Mouse (Mus musculus) intestine, embryonic 16.5 days (tissue): Measurements from ENCODE around the gene Ugt2b34. TPM values are rescaled to one million over a fixed set of nuclear protein-coding genes. Genes with fewer than 3 reads are reported as not detected.
"Not testable (repeated sequence)": the region's sequence is repeated elsewhere in the genome, so short reads cannot be mapped to it uniquely, and the experiment has no call there.

Experiments
- ATAC-seq: fragments of 200-750 bp; cut with Nextera tagmentation; 2 replicates; pipeline ENCODE4 v1.8.0; 2017; ENCODE audit warnings: moderate TSS enrichment, moderate library complexity
- H3K27ac ChIP-seq: fragments of 300-500 bp; sonication (generic); 2 replicates; pipeline ENCODE4 v1.5.1; 2014; ENCODE audit warnings: mild to moderate bottlenecking, low read length
- H3K27me3 ChIP-seq: fragments of 300-500 bp; sonication (generic); replicated peaks from 2 replicates; pipeline ENCODE4 v1.6.1; 2014; ENCODE audit warnings: low read length, control low read depth, mixed read lengths; ENCODE audit not compliant: control insufficient read depth, insufficient read depth
- H3K36me3 ChIP-seq: fragments of 300-500 bp; sonication (generic); 2 replicates; pipeline ENCODE4 v1.6.1; 2014; ENCODE audit warnings: low read length, control low read depth; ENCODE audit not compliant: control insufficient read depth, insufficient read depth
- H3K4me1 ChIP-seq: fragments of 300-500 bp; sonication (generic); 2 replicates; pipeline ENCODE4 v1.6.1; 2014; ENCODE audit warnings: low read length, control low read depth, mixed read lengths; ENCODE audit not compliant: control insufficient read depth, insufficient read depth
- H3K4me2 ChIP-seq: fragments of 300-500 bp; sonication (generic); 2 replicates; pipeline ENCODE4 v1.6.1; 2014; ENCODE audit warnings: low read depth, low read length, control low read depth
- H3K4me3 ChIP-seq: fragments of 300-500 bp; sonication (generic); 2 replicates; pipeline ENCODE4 v1.5.1; 2014; ENCODE audit warnings: mild to moderate bottlenecking, low read length
- H3K9ac ChIP-seq: fragments of 300-500 bp; sonication (generic); 2 replicates; pipeline ENCODE4 v1.6.1; 2014; ENCODE audit warnings: low read depth, low read length
- H3K9me3 ChIP-seq: fragments of 300-500 bp; sonication (generic); 2 replicates; pipeline ENCODE4 v1.6.1; 2016; ENCODE audit warnings: low read length, control low read depth; ENCODE audit not compliant: control insufficient read depth
- WGBS: fragments of 180-500 bp; shearing (Covaris S2); extraction: QIAGEN DNeasy Blood & Tissue Kit; methylation state at CpG from one replicate; pipeline ENCODE4 v1.1.7; 2014; 5-methylcytosine and 5-hydroxymethylcytosine counted together
- polyA plus RNA-seq: library from polyadenylated mRNA; unstranded; fragments of >200 nt; fragmentation: Nextera tagmentation; extraction: Ambion mirVana; gene quantifications from 2 replicates; pipeline ENCODE4 v1.2.1, GENCODE M21; 2015

The Ugt2b34 gene
- polyA plus RNA-seq, 1 experiment from 2014 or later, result 170 TPM

DNA sequence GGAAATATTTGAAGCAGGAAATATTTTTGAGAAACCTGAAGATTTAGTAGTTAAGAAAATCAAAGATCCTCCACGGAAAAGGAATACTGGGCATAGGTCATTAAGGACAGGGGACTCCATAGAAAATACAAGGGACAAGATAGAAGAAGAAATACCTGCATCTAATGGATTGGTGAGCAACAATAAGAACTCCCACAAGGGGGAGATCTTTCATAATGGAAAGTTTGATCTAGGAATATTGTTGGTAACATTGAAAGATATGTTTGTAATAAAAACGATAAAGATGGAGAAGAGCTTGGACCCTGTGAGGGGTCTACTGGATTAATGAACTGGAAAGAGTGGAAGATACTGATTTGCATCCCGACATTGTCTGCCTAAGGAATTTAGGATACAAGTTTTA lies 20.1 kb downstream of the Ugt2b34 start:
- H3K4me1 ChIP-seq, result peaks cover 7% of the 10 kb centered on the region
- H3K9me3 ChIP-seq, result no peaks in the 10 kb centered on the region
- WGBS, result 35% methylated on average over 3 of the region's 3 CpGs
- ATAC-seq, result no peak
- no peaks in the 10 kb centered on the region for H3K36me3 ChIP-seq
- H3K27ac ChIP-seq, result no peak overlapping the region
- H3K4me3 ChIP-seq, result no peak overlapping the region
- H3K27me3 ChIP-seq, result no peaks in the 10 kb centered on the region
- no peak overlapping the region for H3K4me2 ChIP-seq
- no peak overlapping the region for H3K9ac ChIP-seq

DNA sequence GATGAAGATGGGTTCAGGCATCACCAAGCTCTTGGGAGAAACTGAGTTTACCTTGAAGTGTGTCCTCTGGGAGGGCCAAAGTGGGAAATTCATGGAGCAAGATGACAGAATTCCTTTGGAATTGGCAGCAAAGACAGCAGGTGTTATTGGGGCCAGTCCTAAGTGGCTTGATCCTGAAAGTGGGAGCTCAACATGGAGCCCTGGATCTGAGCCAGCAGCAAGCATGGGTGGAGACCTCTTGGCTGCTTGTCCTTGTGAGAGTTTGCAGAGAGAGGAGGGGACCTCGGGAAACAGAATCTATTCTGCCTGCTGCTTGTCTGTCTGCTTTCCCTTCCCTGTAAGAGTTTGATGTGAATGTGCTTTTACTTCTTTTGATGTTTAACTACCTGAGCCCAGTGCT lies 34.9 kb downstream of the Ugt2b34 start:
- no peaks in the 10 kb centered on the region for H3K27me3 ChIP-seq
- ATAC-seq, result no peak
- H3K9ac ChIP-seq, result no peak overlapping the region
- no peaks in the 10 kb centered on the region for H3K9me3 ChIP-seq
- H3K4me3 ChIP-seq, result no peak overlapping the region
- no peak overlapping the region for H3K27ac ChIP-seq
- no peak overlapping the region for H3K4me2 ChIP-seq
- no peaks in the 10 kb centered on the region for H3K4me1 ChIP-seq
- no peaks in the 10 kb centered on the region for H3K36me3 ChIP-seq
- 31% methylated on average over 1 of the region's 1 CpGs for WGBS

- H3K9me3 ChIP-seq, result no peaks in the 10 kb centered on the region
- WGBS, result 65% methylated on average over 3 of the region's 3 CpGs
- no peaks in the 10 kb centered on the region for H3K4me1 ChIP-seq
- no peak for ATAC-seq
- no peak overlapping the region for H3K27ac ChIP-seq
- H3K4me3 ChIP-seq, result no peak overlapping the region
- no peak overlapping the region for H3K4me2 ChIP-seq
- no peak overlapping the region for H3K9ac ChIP-seq
- no peaks in the 10 kb centered on the region for H3K36me3 ChIP-seq
- H3K27me3 ChIP-seq, result no peaks in the 10 kb centered on the region
These were observed 48.4 kb downstream of the Ugt2b34 start for GRCm38 (mm10) chr5:86858336-86858735.

GRCm38 (mm10) chr5:86857682-86858081 lies 49.1 kb downstream of the Ugt2b34 start:
- no peak for ATAC-seq
- Histone ChIP-seq H3K27me3 (no peaks in the 10 kb centered on the region), H3K9ac (no peak overlapping the region), H3K36me3 (no peaks in the 10 kb centered on the region), H3K4me3 (no peak overlapping the region), H3K4me1 (no peaks in the 10 kb centered on the region), H3K4me2 (no peak overlapping the region), H3K27ac (no peak overlapping the region), H3K9me3 (no peaks in the 10 kb centered on the region)
- WGBS, result 21% methylated on average over 1 of the region's 1 CpGs

DNA sequence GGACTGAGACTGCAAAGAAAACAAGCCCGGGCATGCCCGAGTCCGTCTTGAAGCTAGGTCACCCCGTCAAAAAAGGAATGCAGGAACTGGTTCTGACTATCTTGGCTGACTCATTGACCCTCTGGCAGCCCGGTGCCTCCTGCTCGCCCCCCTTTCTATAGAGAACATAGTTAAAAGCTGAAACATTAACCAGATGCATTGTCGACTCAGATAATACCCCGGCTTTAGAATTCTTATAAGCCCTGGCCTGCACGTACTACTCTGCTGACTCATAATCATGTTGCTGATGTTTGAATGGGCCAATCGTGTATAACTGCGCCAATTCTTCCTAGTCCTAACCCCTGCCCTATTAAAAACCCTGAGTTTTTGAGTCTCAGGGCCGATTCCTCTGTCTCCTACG lies 50.2 kb downstream of the Ugt2b34 start:
- H3K9ac ChIP-seq, H3K4me3 ChIP-seq, H3K27me3 ChIP-seq, H3K9me3 ChIP-seq, H3K36me3 ChIP-seq, H3K4me2 ChIP-seq, H3K4me1 ChIP-seq, H3K27ac ChIP-seq: not testable (repeated sequence)
- peak; percentile 67 for ATAC-seq
- WGBS, result 47% methylated on average over 13 of the region's 13 CpGs

DNA sequence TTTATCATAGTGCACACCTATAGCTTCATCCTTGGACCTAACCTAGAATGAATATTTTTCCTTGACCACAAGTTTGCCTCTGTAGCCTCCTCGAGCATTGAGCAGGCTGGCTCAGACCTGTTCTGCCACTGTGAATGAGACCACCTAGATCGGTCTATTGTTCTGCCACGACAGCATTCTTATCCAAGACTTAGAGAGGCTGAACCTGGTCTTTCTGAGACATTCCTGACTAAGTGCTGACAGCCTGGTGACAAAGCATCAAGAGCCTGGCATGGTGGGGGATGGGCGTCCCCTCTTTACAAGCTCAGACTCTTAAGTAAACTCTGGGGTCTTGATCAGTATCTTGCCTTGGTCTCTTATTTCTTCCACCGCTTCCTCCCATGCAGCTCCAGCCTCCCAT lies 55.1 kb downstream of the Ugt2b34 start:
- no peaks in the 10 kb centered on the region for H3K27me3 ChIP-seq
- H3K9me3 ChIP-seq, result no peaks in the 10 kb centered on the region
- H3K4me3 ChIP-seq, result no peak overlapping the region
- H3K4me2 ChIP-seq, result no peak overlapping the region
- ATAC-seq, result no peak
- H3K9ac ChIP-seq, result no peak overlapping the region
- no peaks in the 10 kb centered on the region for H3K4me1 ChIP-seq
- no peaks in the 10 kb centered on the region for H3K36me3 ChIP-seq
- WGBS, result 53% methylated on average over 5 of the region's 5 CpGs
- H3K27ac ChIP-seq, result no peak overlapping the region

- Histone ChIP-seq H3K27me3 (no peaks in the 10 kb centered on the region), H3K4me3 (no peak overlapping the region), H3K36me3 (no peaks in the 10 kb centered on the region), H3K4me2 (no peak overlapping the region), H3K9ac (no peak overlapping the region), H3K9me3 (no peaks in the 10 kb centered on the region), H3K4me1 (no peaks in the 10 kb centered on the region), H3K27ac (no peak overlapping the region)
- ATAC-seq, result 0 out of 2 replicates have a peak, but pooled peaks have one; percentile 44
These were observed 56.6 kb downstream of the Ugt2b34 start for GRCm38 (mm10) chr5:86850104-86850503.

- H3K9ac ChIP-seq, H3K27ac ChIP-seq, H3K4me1 ChIP-seq, H3K4me2 ChIP-seq, H3K4me3 ChIP-seq, ATAC-seq, H3K27me3 ChIP-seq, H3K9me3 ChIP-seq, H3K36me3 ChIP-seq: not testable (repeated sequence)
These were observed 65.5 kb downstream of the Ugt2b34 start for GRCm38 (mm10) chr5:86841261-86841660.

GRCm38 (mm10) chr5:86840207-86840606 lies 66.5 kb downstream of the Ugt2b34 start:
- 88% methylated on average over 2 of the region's 2 CpGs for WGBS
- ATAC-seq, result no peak
- Histone ChIP-seq H3K4me1 (no peaks in the 10 kb centered on the region), H3K4me3 (no peak overlapping the region), H3K36me3 (0 out of 2 replicates have a peak, but pooled peaks cover 3% of the 10 kb centered on the region), H3K27me3 (no peaks in the 10 kb centered on the region), H3K9me3 (no peaks in the 10 kb centered on the region), H3K27ac (no peak overlapping the region), H3K9ac (no peak overlapping the region), H3K4me2 (no peak overlapping the region)
